Mouse (Mus musculus): ENCODE results near the gene Wasf1. TPM values are rescaled to one million over a fixed set of nuclear protein-coding genes. Genes with fewer than 3 reads are reported as not detected.

Gene Wasf1
- polyA plus RNA-seq, 1 experiment: 0.03 TPM

DNA sequence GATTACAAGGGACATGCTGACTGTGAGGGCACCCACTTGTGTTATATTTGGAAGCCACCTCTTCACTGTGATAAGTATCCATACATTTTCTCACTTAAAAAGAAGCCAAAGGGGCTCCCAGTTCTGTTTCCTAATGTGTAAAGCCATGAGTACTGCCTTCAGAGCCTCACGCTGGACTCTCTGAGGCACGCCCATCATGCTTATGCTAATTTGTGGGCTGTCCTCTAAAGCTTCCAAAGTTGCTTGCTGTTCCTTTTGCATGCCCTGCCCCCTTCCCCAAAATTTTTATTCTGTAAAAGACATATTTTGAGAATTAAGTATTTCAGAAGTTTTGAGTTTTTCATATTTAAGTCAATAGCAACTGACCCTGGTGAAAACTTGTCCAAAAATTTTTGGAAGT, 27.5 kb downstream of the Wasf1 start:
- H3K9me3 ChIP-seq (ENCODE audit: control insufficient read depth, low read length): no peaks in the 10 kb centered on the region
- H3K4me1 ChIP-seq (ENCODE audit: control insufficient read depth): no peaks in the 10 kb centered on the region
- no peaks in the 10 kb centered on the region for H3K36me3 ChIP-seq (ENCODE audit: control insufficient read depth)
- H3K4me3 ChIP-seq (replicated peaks): no peak overlapping the region
- no peaks in the 10 kb centered on the region for H3K27me3 ChIP-seq (ENCODE audit: control insufficient read depth)
- TF ChIP-seq TAL1 (IDR thresholded peaks at IDR 0.05; ENCODE audit: low read length) (no peak), GATA1 (IDR thresholded peaks at IDR 0.05; ENCODE audit: low read length) (no peak)

DNA sequence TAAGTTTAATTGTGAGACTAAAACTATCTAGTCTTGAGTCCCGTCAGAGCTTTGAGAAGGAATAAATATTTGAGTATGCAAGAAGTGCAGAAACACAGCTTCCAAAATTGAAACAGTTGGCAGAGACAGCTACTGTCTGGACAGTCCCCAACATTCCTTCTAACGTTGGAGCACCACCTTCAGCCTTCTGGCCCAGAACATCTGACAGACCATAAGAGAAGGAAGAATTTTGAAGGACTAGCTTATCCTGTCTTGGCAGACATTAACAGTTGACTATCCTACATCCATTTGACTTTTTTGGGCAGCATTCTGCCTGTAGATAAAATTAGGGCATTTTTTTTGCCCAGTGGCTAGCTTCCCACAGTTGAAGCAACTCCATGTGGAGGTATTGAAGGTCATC, 32.0 kb downstream of the Wasf1 start:
- H3K27me3 ChIP-seq (ENCODE audit: control insufficient read depth): no peaks in the 10 kb centered on the region
- no peaks in the 10 kb centered on the region for H3K36me3 ChIP-seq (ENCODE audit: control insufficient read depth)
- TF ChIP-seq GATA1 (IDR thresholded peaks at IDR 0.05; ENCODE audit: low read length) (no peak), TAL1 (IDR thresholded peaks at IDR 0.05; ENCODE audit: low read length) (no peak)
- no peaks in the 10 kb centered on the region for H3K9me3 ChIP-seq (ENCODE audit: control insufficient read depth, low read length)
- no peak overlapping the region for H3K4me3 ChIP-seq (replicated peaks)
- H3K4me1 ChIP-seq (ENCODE audit: control insufficient read depth): peaks cover 7% of the 10 kb centered on the region

DNA sequence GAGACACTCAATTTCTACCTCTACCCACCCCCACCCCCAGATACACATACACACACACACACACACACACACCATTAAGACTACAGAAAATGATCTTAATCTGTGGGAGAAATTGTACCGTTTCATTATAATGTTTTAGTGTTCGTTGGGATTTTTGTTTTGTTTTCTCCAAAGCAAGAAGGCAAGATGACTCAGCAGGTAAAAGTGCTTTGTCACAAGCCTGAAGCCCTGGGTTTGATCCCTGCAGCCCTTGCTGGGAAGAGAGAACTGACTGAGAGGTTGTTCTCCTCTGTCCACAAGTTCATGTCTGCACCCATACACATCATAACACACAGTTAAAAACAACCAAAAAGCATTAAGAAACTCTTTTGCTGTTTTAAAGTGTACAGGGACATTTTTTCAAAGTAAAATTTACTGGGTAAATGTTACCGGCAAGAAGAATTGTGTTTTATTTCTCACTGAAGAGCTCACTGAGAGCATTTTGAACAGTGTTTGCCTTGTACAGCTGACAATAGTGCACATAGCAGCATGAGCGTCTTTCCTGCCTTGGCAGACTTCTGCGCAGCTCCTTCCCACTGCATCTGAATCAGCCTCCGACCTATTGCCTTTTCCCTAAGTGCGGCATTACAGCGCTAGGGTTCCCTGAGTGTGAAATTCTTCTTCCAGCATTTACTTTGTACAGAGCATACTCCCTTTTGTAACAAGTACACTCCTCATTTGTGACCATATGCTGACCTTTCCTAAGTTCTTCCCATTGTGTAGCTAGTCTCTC, 35.6 kb downstream of the Wasf1 start:
- no peaks in the 10 kb centered on the region for H3K36me3 ChIP-seq (ENCODE audit: control insufficient read depth)
- H3K9me3 ChIP-seq (ENCODE audit: control insufficient read depth, low read length): no peaks in the 10 kb centered on the region
- H3K4me1 ChIP-seq (ENCODE audit: control insufficient read depth): peaks cover 7% of the 10 kb centered on the region
- no peaks in the 10 kb centered on the region for H3K27me3 ChIP-seq (ENCODE audit: control insufficient read depth)
- no peak overlapping the region for H3K4me3 ChIP-seq (replicated peaks)
- no peak for TF ChIP-seq GATA1 (IDR thresholded peaks at IDR 0.05; ENCODE audit: low read length)
- TF ChIP-seq TAL1 (IDR thresholded peaks at IDR 0.05; ENCODE audit: low read length): no peak

DNA sequence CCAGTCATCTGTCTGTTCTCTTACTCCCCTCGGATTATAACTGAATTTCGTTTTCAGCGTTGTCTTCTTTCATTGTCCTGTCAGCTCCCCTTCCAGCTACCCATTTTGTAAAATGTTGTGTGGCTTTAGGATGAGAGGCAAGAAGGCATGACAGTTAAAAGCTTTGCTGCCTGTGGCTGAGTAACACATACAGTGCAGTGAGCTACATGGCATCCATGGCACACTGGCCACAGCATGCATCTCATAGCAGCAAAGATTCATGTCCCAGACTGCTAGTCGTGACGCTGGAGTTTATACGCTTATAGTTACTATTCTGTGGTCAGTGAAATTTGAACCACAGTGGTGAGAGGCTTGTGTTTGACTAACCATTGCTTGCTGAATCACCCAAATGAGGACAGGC, 36.2 kb downstream of the Wasf1 start:
- Histone ChIP-seq H3K4me3 (replicated peaks) (no peak overlapping the region), H3K9me3 (ENCODE audit: control insufficient read depth, low read length) (no peaks in the 10 kb centered on the region), H3K27me3 (ENCODE audit: control insufficient read depth) (no peaks in the 10 kb centered on the region), H3K36me3 (ENCODE audit: control insufficient read depth) (no peaks in the 10 kb centered on the region), H3K4me1 (ENCODE audit: control insufficient read depth) (peaks cover 7% of the 10 kb centered on the region)
- TF ChIP-seq GATA1 (IDR thresholded peaks at IDR 0.05; ENCODE audit: low read length) (no peak), TAL1 (IDR thresholded peaks at IDR 0.05; ENCODE audit: low read length) (no peak)

DNA sequence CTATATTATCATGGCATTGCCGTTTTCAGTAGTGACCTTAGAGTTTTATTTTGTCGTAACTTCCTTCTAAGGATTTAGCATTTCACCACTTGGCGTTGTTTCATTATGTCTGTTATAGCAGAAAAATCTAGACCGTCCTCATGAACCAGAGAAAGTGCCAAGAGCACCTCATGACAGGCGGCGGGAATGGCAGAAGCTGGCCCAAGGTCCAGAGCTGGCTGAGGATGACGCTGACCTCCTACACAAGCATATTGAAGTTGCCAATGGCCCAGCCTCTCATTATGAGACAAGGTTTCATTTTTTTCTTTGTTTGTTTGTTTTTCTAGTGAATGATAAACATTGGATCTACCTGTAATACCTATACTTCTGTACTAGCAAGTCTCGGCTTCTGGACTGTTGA, 49.7 kb downstream of the Wasf1 start:
- Histone ChIP-seq H3K36me3 (ENCODE audit: control insufficient read depth) (no peaks in the 10 kb centered on the region), H3K9me3 (ENCODE audit: control insufficient read depth, low read length) (no peaks in the 10 kb centered on the region), H3K4me1 (ENCODE audit: control insufficient read depth) (no peaks in the 10 kb centered on the region), H3K27me3 (ENCODE audit: control insufficient read depth) (no peaks in the 10 kb centered on the region), H3K4me3 (replicated peaks) (no peak overlapping the region)
- TF ChIP-seq GATA1 (IDR thresholded peaks at IDR 0.05; ENCODE audit: low read length): no peak
- TF ChIP-seq TAL1 (IDR thresholded peaks at IDR 0.05; ENCODE audit: low read length): no peak

DNA sequence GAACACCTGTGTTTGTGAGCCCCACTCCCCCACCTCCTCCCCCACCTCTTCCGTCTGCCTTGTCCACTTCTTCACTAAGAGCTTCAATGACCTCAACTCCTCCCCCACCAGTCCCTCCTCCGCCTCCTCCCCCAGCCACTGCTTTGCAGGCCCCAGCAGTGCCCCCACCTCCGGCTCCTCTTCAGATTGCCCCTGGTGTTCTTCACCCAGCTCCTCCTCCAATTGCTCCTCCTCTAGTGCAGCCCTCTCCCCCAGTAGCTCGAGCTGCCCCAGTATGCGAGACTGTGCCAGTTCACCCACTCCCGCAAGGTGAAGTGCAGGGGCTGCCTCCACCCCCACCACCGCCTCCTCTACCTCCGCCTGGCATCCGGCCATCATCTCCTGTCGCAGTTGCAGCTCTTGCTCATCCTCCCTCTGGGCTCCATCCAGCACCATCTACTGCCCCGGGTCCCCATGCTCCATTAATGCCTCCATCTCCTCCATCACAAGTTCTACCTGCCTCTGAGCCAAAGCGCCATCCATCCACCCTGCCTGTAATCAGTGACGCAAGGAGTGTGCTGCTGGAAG, 53.0 kb downstream of the Wasf1 start:
- H3K4me1 ChIP-seq (ENCODE audit: control insufficient read depth): no peaks in the 10 kb centered on the region
- no peaks in the 10 kb centered on the region for H3K27me3 ChIP-seq (ENCODE audit: control insufficient read depth)
- H3K9me3 ChIP-seq (ENCODE audit: control insufficient read depth, low read length): no peaks in the 10 kb centered on the region
- TF ChIP-seq TAL1 (IDR thresholded peaks at IDR 0.05; ENCODE audit: low read length): no peak
- no peak for TF ChIP-seq GATA1 (IDR thresholded peaks at IDR 0.05; ENCODE audit: low read length)
- no peaks in the 10 kb centered on the region for H3K36me3 ChIP-seq (ENCODE audit: control insufficient read depth)
- no peak overlapping the region for H3K4me3 ChIP-seq (replicated peaks)

DNA sequence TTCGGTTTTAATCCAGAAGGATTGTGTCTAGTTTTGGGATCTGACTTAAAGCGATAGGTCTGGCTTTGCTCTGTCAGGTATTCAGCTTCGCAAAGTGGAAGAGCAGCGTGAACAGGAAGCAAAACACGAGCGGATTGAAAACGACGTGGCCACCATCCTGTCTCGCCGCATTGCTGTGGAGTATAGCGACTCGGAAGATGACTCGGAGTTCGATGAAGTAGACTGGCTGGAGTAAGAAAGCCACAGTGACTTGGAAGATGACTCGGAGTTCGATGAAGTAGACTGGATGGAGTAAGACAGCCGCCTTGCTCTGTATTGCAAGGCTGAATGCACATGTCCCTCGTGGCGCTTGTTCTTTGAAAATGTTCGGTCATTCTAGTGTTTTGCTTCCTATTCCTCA, 54.3 kb downstream of the Wasf1 start:
- H3K36me3 ChIP-seq (ENCODE audit: control insufficient read depth): no peaks in the 10 kb centered on the region
- TF ChIP-seq GATA1 (IDR thresholded peaks at IDR 0.05; ENCODE audit: low read length): no peak
- TF ChIP-seq TAL1 (IDR thresholded peaks at IDR 0.05; ENCODE audit: low read length): no peak

DNA sequence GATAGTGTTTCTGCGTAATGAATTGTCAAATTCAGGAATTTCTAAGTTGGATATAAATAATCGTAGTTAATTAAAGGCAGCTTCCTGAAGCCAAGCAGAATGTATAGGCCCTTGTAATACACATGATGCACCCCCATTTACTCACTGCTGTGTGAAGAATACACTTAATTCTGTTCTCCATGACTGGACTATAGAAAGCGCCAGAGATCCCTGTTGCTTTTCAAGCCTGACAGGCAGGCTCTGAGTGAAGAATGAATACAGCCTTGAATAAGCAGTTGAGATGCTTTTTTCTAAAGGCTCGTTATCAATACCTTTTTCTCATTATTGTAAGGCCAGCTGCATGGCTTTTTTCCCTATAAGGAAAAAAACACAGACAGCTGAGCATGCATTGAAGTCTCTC, 59.4 kb downstream of the Wasf1 start:
- Histone ChIP-seq H3K4me3 (replicated peaks) (no peak overlapping the region), H3K36me3 (ENCODE audit: control insufficient read depth) (no peaks in the 10 kb centered on the region), H3K27me3 (ENCODE audit: control insufficient read depth) (no peaks in the 10 kb centered on the region), H3K4me1 (ENCODE audit: control insufficient read depth) (no peaks in the 10 kb centered on the region), H3K9me3 (ENCODE audit: control insufficient read depth, low read length) (no peaks in the 10 kb centered on the region)
- TF ChIP-seq TAL1 (IDR thresholded peaks at IDR 0.05; ENCODE audit: low read length): no peak
- no peak for TF ChIP-seq GATA1 (IDR thresholded peaks at IDR 0.05; ENCODE audit: low read length)

More for the DNA sequence above, 54.3 kb downstream of the Wasf1 start:
- Histone ChIP-seq H3K9me3 (ENCODE audit: control insufficient read depth, low read length) (no peaks in the 10 kb centered on the region), H3K27me3 (ENCODE audit: control insufficient read depth) (no peaks in the 10 kb centered on the region), H3K4me1 (ENCODE audit: control insufficient read depth) (no peaks in the 10 kb centered on the region), H3K4me3 (replicated peaks) (no peak overlapping the region)

DNA sequence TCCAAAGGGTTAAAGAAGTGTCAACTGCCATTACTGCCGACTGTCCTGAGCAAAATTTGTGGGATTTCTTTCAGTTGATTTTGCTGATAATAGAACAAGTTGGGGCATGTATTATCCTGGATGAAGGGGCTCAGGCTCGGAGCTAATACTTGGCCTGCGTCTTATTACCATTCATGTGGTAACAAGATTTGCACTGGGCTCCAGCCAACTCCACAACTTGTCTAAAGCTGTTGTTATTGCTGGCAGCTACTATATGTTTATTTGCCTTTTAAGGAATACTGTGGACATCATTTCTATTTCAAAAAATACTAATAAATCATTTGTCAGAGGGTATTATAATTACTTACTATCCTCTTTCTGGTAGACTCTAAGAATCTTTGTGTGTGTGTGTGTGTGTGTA, 66.9 kb downstream of the Wasf1 start:
- H3K4me3 ChIP-seq (replicated peaks): no peak overlapping the region

More for the DNA sequence above, 66.9 kb downstream of the Wasf1 start:
- Histone ChIP-seq H3K4me1 (ENCODE audit: control insufficient read depth) (no peaks in the 10 kb centered on the region), H3K27me3 (ENCODE audit: control insufficient read depth) (no peaks in the 10 kb centered on the region), H3K36me3 (ENCODE audit: control insufficient read depth) (no peaks in the 10 kb centered on the region), H3K9me3 (ENCODE audit: control insufficient read depth, low read length) (no peaks in the 10 kb centered on the region)
- TF ChIP-seq TAL1 (IDR thresholded peaks at IDR 0.05; ENCODE audit: low read length) (no peak), GATA1 (IDR thresholded peaks at IDR 0.05; ENCODE audit: low read length) (no peak)
